Mouse (Mus musculus) CD8-positive naive resting alpha-beta T cell, adult 2 months (primary cell): ENCODE results near the gene Esp23.
"Not testable (repeated sequence)": the region's sequence is repeated elsewhere in the genome, so short reads cannot be mapped to it uniquely, and the experiment has no call there.

Experiments
- DNase-seq, 2 experiments: peaks; one replicate each; pipeline ENCODE4 v3.0.0; 2022; ENCODE audit warnings: low read depth in 2 of 2, low spot score in 2 of 2

Esp23 gene

GRCm38 (mm10) chr17:39076937-39077336, at the start of gene Esp23:
Gene Esp23, minus strand, starts transcription at chr17:39077037.
- no peak for DNase-seq

GRCm38 (mm10) chr17:39107126-39107525, 30.3 kb upstream of the Esp23 start:
- DNase-seq, result not testable (repeated sequence)

- no peak for DNase-seq
Observed at GRCm38 (mm10) chr17:39095034-39095433, 18.2 kb upstream of the Esp23 start, which contains the start of gene Esp22. Gene Esp22, plus strand, starts transcription at chr17:39095334.

- no peak for DNase-seq
Observed at GRCm38 (mm10) chr17:39063641-39064040, 13.2 kb downstream of the Esp23 start.

- DNase-seq, result no peak
Observed at GRCm38 (mm10) chr17:39043241-39043640, 33.6 kb downstream of the Esp23 start, which contains the start of gene Gm21903. Gene Gm21903, minus strand, starts transcription at chr17:39043341.

GRCm38 (mm10) chr17:39036395-39036794, 40.4 kb downstream of the Esp23 start, which contains the start of gene Esp24:
Gene Esp24, plus strand, starts transcription at chr17:39036695.
- DNase-seq, result not testable (repeated sequence)
